ENCODE assay signal across 28 mouse cellular contexts in genomic region chr13:112625566-112625965, GRCm38 (mm10). TPM values are rescaled to one million over a fixed set of nuclear protein-coding genes. Genes with fewer than 3 reads are reported as not detected.
"Had no signal": no experiment of that assay in that cellular context is flagged by ENCODE, and none has a peak within 500 bp of the region (broad histone marks: within the 10 kb centered on the region; RNA-seq: fewer than 3 reads in every experiment).

No protein-coding gene starts in this region.

- H3K9ac ChIP-seq: heart, embryonic 12.5 days; hindbrain, embryonic 13.5 days; intestine, embryonic 15.5 days; limb, embryonic 12.5 days had no signal

- H3K27me3 ChIP-seq: heart, embryonic 12.5 days; hindbrain, embryonic 13.5 days; intestine, embryonic 15.5 days had no signal

- DNase-seq: gastrocnemius, adult 2 months; gastrocnemius, postnatal 10 days; gastrocnemius, postnatal 25 days; heart, adult 18-20 months; heart, postnatal 10 days; heart, postnatal 4 days; kidney, adult 18-20 months; kidney, adult 8-10 months; kidney, postnatal 10 days; kidney, postnatal 25 days; kidney, postnatal 4 days had no signal

- H3K27ac ChIP-seq: gastrocnemius, adult 2 months; heart, embryonic 10.5 days; hindbrain, embryonic 10.5 days; hindbrain, embryonic 13.5 days; intestine, embryonic 15.5 days; layer of hippocampus, adult 2 months; left cerebral cortex, adult 2 months; limb, embryonic 10.5 days; limb, embryonic 12.5 days had no signal

- H3K4me1 ChIP-seq: heart, embryonic 10.5 days; heart, embryonic 12.5 days; hindbrain, embryonic 10.5 days; hindbrain, embryonic 13.5 days; intestine, embryonic 15.5 days; limb, embryonic 10.5 days; limb, embryonic 12.5 days had no signal

- ATAC-seq: forebrain, embryonic 16.5 days; hindbrain, embryonic 16.5 days; inflammation-experienced regulatory T-cells, adult 6 months; intestine, embryonic 15.5 days; intestine, postnatal 0 days had no signal

- H3K4me2 ChIP-seq: heart, embryonic 12.5 days; hindbrain, embryonic 13.5 days; intestine, embryonic 15.5 days; limb, embryonic 12.5 days had no signal

- H3K9me3 ChIP-seq: heart, embryonic 10.5 days; heart, embryonic 12.5 days; hindbrain, embryonic 10.5 days; hindbrain, embryonic 13.5 days; intestine, embryonic 15.5 days; limb, embryonic 10.5 days; limb, embryonic 12.5 days had no signal

- H3K36me3 ChIP-seq: heart, embryonic 10.5 days; heart, embryonic 12.5 days; hindbrain, embryonic 10.5 days; hindbrain, embryonic 13.5 days; intestine, embryonic 15.5 days; limb, embryonic 10.5 days; limb, embryonic 12.5 days had no signal

- H3K4me3 ChIP-seq: gastrocnemius, adult 2 months; heart, embryonic 10.5 days; heart, embryonic 12.5 days; hindbrain, embryonic 10.5 days; hindbrain, embryonic 13.5 days; intestine, embryonic 15.5 days; layer of hippocampus, adult 2 months; left cerebral cortex, adult 2 months; limb, embryonic 10.5 days; limb, embryonic 12.5 days had no signal

RNA-seq across cellular contexts. Expression of gene Ddx4, which starts 26.7 kb away (rescaled TPM):
- total RNA-seq: gastrocnemius, adult 2 months; gastrocnemius, postnatal 25 days; gastrocnemius, postnatal 4 days; granulocyte monocyte progenitor cell, adult 5-6 weeks; heart, postnatal 25 days had no signal
- polyA plus RNA-seq: inflammation-experienced regulatory T-cells, adult 6 months had no signal

RNA-seq across cellular contexts. Expression of gene Il31ra, which starts 31.4 kb away (rescaled TPM):
- total RNA-seq: gastrocnemius, postnatal 25 days; heart, adult 18-20 months; heart, adult 8-10 months; heart, postnatal 25 days; heart, postnatal 4 days had no signal
- polyA plus RNA-seq: hindbrain, embryonic 10.5 days; limb, embryonic 12.5 days had no signal
